Mouse (Mus musculus) liver, embryonic 14.5 days (tissue): Measurements from ENCODE around the gene Zbed6.

Experiments used
- CTCF ChIP-seq: IDR thresholded peaks from 2 replicates; pipeline ENCODE4 v1.5.1; 2016; ENCODE audit warnings: antibody characterized with exemption, low read depth, control low read depth
- EP300 ChIP-seq: IDR thresholded peaks from 2 replicates; pipeline ENCODE4 v1.6.1; 2016; ENCODE audit warnings: antibody characterized with exemption, low read depth

- TF ChIP-seq CTCF = no peak
- no peak for TF ChIP-seq EP300
Observed at GRCm38 (mm10) chr1:133650288-133651055, 10.2 kb downstream of the Zbed6 start.
